Mouse (Mus musculus): ENCODE results near the gene Col6a6.
"Not testable (repeated sequence)": the region's sequence is repeated elsewhere in the genome, so short reads cannot be mapped to it uniquely, and the experiment has no call there.

Gene Col6a6

DNA sequence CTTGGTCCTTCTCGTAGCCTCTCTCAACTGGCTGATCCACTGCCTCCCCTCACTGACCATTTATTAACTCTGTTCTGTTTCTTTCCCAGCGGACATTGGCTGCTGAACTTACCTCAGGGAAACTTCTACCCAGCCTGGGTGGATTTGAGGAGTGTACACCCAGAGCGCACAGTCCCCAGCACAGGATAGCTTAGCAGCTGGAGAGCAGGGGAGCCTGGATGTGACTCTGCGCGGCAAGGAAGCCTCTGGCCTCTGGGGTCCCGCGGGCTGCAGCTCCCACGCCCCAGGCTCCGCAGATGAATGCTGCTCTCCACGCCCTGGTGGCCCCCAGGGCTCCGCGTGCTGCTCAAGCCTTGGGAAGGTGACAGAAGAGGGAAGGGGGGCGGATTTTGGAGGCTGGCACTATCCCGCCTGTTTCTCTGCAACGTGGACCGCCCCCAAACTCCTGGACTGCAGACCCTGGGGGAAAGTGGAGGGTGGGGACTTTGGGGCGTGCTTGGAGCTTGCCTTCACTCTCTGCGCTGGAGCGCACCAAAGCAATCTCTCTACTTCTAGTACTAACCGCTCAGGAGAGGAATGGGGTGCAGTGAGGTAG lies at the start of gene Col6a6:
Gene Col6a6, minus strand, starts transcription at position 370 of the 595 bp plus-strand sequence.
- DNase-seq, result no peak

DNA sequence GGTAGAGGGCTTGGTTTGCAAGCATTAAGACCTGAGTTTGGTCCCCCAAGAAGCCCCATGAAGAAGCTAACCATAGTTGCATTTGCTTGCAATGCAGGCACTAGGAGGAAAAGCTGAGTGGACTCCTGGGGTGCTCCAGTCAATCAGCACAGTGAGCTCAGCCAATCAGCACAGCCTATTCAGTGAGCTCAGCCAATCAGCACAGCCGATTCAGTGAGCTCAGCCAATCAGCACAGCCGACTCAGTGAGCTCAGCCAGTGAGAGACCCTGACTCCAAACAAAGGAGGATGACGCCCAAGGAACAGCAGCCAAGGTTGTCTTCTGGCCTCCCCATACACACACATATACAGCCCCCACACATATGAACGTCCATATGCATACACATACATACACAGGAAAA lies 48.2 kb upstream of the Col6a6 start:
- no peak for DNase-seq

DNA sequence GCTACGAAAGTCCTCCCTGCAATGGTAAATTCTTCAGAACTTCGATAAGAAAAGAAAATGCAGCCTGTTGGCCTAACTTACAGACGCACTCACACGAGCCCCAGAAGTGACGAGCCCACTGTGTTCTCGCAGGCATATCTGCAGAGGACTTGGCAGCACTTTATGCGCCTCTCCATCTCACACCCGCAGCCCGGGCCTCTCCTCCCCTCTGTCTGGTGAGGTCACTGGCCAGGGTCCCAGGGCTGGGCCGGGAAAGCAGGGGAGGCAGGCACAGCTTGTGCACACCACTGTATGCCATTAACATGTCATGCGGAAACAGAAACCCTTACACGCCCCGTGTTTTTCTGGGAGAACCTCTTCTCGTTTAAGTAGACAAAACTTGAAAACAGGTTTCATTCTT lies 43.7 kb upstream of the Col6a6 start:
- no peak for DNase-seq

DNA sequence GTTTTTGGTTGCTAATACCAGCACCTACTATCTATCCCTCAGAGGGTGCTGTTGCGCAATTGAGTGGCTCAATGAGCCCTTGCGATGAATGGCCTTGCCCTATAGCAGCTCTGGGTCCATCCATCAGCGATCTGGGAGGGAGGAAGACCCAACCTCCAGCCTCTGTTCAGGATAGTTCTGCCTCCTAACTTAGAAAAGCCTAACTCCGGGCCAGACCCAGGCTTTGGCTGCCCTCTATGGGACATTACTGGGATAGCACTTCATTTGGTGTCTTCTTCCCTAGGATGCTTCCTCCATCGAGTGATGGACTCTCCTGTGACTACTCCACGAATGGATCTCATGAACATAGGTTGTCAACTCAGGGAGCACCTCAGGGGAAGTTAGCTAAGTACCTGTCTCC lies 29.8 kb upstream of the Col6a6 start:
- peak; percentile 57 to 68 for DNase-seq

DNA sequence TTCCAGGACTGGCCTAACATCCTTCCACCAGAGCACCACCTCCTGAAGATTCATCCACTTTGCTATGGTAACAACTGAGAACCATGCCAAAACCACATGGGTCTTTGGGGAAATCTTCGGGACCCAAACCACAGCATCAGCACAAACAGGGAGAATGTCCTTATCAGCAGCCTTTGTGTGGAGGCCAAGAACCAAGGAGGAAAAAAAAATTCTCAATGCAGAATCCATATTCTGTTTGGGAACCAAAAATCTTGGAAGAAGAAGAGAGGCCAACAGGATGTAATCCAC lies 24.8 kb upstream of the Col6a6 start:
- DNase-seq, result no peak

DNA sequence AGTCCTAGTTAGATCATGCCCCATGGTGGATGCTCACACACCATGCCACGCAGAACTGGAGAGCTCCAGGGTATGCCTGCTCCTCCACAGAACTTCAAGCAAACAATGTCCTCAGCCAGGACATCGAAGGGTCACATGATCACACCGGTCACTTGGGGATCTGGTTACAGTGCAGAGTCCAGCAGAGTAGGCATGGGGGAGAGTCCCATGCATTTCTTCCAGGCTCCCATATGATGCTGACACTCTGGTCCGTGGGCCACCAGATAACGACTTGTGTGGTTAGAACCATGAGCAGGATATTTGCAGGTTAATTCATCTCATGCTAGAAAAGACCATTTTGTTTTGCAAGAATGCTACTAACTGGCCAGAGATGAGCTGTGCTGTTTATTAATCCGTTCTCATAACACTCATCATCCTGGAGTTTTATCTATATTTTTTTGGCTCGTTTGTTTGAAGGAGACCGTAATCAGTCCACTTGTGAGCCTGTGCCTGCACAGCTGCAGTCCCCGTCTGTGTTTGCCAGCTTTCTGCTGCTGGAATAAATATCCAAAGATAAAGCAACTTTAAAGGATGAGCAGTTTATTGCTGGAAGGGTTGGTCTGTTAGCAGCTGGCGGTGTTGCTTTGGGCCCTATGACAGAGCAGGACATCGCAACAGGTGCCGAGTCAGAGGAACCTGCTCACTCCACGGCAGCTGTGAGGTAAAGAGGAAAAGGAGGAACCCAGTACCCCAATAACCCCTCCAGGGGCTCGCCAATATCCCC lies 24.2 kb upstream of the Col6a6 start:
- no peak for DNase-seq

DNA sequence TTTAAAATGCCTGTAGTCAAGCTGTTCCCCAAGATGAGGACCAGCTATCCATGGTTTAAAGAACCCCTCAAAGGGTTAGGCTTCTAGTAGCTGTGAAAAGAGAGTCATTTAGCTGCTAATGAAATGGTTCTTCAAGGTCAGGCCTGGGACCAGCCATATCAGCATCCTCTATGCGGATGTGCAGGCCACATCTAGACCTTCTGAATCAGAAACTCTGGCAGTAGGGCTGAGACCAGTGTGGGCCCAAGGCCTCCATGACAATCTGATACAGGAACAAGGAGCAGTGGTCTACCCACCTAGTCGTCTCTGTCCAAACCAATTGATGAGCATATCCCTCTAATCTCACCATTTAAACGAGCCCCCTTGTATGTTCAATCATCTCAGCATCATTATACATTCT lies 23.1 kb upstream of the Col6a6 start:
- DNase-seq, result no peak

DNA sequence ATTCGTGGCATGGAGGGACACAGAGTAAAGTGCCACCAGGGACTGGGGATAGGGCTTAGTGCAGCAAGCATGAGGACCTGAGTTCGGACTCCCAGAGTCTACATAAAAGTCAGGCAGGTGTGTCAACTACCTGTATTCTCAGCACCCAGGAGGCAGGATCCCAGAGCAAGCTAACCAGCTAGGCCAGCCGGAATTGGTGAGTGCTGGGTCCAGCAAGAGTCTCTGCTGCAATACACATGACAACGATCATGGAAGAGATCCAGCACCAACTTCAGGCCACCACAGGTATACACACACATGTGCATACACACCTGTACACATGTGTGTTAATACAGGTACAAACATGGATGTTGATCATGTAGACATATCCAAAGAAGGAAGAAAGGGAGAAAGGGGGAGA lies 20.4 kb upstream of the Col6a6 start:
- DNase-seq, result no peak

DNA sequence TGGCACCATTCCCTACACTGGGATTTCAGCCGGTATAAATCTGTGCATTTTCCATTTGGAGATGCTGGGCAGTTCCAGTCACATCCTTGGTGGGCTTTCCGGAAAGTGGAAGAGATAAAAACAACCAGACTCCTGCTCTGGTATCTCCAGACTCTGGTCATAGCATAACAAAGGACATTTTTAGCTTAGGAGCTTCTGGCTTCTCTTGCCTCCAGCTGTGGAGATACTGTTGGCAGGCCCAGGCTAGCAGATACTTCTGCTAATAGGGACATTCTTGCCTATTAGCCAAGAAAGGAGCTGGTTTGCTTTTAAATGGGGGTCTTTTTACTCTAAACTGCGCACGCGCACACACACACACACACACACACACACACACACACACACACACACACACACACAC lies 19.3 kb upstream of the Col6a6 start:
- no peak for DNase-seq

DNA sequence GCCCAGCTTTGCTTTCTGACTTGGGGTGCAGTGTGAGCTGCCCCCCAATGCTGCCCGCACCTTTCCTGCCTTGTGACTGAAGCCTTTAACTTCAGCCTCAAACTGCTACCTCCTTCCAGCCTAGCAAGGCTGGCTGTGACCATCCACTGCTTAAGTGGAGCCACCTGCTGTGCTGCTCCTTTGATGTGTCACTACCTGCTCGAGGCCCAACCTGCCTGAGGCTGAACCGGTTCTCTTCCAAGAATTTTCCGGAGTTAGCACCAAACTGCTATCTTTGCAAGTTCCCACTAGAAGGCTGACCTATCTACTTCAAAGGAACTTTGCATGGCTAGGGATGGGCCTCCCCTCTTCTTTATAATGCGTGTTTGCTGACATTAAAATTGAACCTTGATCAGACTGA lies 13.4 kb upstream of the Col6a6 start:
- DNase-seq, result not testable (repeated sequence)

DNA sequence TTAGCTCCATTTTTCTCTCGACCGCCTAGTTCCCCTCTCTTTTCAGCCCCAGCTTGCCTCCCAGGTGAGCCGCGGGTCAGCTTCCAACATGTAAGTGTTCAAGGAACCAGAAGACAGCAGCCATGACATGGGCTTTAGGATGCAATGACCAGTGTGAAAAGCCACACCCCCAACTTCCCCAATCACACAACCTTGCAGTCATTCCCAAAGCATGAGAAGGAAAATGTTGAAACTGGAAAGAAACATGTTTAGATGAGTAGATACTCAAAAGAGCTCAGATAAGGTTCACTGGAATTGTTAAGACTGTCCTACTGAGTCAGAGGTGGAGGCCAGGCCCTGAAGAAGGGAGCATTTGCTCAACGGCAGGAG lies 11.2 kb upstream of the Col6a6 start:
- no peak for DNase-seq

DNA sequence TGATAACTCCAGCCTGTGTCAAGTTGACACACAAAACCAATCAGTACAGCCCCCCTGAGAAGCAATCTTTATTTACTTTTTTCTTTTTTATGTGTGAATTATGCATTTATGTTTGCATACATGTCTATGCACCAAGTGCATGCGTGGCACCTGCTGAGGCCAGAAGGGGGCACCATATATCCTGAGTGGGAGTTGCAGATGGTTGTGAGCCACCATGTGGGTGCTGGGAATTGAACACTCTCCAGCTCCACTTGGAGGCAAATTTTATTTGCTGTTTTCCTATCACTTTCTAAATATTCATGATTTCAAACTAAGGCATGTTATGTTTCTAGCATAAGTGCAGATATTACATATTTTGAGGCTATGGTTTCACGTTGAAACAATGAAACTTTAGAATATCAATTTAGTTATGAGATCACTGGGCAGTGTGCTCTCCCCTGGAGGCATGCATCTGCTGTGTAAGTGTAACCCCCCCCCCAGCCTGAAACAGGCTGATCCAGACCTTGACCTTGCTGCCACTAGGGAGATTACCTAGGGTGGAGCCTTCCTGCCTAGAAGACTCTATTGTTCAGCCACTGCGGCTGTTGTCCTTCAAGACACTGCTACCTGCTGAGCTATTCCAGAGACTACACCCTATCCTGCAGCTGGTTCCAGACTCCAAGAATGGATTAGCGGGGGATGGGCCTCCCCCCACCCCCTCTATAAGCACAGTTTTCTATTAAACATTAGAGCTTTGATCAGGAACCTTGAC lies 10.6 kb upstream of the Col6a6 start:
- no peak for DNase-seq

DNA sequence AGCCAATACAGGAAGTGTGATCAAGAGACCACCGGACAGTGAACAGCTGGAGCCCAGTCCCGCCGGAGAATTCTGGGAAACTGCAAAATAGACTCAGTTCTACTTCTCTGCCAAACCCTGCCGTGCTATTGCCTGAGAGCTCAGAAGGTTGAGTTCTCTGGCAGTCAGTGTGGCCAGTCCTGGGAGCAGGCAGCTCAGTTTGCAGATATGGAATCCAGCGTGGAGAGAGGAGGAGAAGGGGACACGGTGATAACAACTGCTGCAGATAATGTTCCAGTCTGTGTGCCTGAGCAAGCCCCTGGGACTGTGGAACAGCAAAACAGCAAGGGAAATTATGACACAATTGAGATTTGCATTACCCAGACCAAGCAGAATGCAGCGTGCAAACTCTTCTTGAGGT lies 7.6 kb upstream of the Col6a6 start:
- DNase-seq, result no peak

DNA sequence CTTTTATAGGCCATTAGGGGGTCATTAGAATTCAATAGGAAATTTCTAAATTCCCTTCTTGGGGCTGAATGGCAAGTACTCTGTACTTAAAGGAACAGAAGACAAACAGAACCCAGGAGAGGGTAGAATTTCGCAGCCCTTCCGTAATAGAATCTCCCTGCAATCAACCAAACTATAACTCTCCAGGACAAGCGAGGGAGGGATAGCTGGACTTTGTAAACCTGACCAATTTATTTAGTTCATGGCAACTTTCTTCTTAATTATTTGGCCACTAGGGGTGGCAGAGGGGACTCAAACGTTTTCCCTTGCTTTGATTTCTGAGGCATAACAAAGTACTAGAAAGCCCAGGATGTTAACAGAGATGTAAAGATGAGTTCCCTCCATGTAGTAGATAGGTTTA lies 6.8 kb upstream of the Col6a6 start:
- no peak for DNase-seq

DNA sequence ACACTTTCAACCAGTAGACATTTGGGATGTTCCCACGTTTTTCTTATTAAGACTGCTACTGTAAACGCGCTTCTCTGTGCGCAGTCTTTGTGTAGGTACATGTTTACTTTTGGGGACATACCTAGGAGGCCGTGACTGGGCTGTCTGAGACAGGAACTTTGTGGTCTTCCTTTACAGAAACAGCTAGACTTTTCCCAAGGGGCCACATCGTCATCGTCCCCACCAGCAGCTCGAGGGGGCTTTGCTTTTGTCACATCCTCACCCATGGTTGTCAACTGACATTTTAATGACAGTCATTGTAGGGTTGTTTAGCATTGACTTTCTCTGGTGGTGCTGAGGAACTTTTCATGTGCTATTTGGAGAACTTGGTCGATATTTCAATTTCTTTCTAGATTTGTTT lies 3.3 kb upstream of the Col6a6 start:
- DNase-seq, result no peak

DNA sequence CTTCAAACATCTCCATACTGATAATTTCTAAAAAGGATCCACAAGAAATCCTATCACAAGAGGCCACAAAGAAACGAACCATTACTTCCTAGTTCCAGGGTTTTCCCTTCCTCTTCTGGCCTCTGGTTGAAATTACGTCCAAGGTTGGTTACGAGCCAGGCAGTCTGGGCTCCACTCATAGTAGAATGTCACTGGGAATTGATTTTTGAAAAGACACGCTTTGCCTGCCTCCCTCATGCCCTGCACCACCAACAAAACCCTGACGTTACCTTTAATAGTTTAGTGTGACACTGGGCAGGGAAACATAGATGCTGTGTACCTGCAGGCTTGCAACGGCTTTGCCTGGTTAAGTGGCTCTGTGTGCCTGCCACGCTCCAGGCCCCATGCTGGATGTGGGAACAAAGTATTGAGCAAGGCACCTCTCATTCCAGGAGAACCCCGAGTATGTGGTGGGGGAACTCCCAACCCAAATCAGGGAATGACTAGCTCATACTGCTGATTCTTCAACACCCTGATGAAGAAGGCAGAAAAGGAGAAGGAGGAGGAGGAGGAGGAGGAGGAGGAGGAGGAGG lies 798 bp downstream of the Col6a6 start:
- DNase-seq, result no peak

DNA sequence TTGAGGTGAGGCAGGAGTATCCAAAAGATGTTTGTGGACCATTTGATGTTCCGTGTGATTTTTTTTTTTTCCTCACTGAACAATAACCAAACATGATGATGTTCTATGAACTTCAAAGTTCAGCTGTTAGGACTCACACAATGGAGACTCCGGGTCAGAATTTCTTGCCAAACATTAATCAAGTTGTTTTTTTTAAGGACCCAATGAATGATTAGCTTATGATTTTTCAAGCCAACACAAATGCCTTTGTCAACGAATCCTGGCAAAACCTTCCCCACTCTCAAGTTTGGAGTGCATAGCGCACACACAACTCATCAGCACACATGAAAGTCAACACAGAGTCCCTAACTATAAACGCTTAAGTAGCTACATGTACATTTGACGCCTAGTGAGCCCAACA lies 7.2 kb downstream of the Col6a6 start:
- DNase-seq, result no peak

DNA sequence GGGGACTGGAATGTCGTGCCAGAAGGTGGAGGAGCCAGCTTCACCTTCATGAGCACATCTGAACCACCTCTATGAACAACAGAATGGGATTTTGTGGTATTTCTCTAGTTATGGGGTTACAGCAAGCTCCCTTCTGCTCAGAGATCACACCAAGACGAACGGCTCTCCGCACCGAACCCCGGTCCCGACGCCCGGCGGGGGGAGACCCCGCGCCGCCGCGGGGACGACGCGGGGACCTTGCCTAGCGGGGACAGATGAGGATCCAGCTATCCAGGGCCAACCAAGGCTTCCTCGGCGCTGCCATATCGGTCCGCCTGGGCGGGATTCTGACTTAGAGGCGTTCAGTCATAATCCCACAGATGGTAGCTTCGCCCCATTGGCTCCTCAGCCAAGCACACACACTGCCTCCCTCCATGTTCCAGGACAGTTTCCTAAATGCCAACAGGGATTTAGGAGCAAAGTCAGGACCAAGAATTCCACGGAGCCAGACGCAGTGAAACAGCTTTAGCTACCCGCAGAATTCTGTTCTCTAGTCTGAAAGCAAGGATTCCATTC lies 8.7 kb downstream of the Col6a6 start:
- no peak for DNase-seq

DNA sequence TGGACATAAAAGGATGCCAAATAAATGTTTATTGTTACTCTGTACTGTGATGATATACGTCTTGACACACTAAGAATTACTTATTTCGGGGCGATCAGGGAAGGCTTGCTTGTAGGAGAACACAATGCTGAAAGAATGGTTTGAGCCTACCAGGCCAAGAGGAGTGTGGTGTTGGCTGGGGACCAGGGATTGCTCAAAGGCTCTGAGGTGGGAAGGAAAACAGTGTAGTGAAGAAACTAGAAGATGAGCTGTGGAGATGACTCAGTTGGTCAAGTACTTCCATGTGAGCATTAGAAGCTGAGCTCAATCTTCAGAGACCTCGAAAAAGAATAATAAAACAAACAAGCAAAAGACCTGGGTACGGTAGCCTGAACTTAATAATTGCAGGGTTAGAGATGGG lies 13.5 kb downstream of the Col6a6 start:
- DNase-seq, result no peak

DNA sequence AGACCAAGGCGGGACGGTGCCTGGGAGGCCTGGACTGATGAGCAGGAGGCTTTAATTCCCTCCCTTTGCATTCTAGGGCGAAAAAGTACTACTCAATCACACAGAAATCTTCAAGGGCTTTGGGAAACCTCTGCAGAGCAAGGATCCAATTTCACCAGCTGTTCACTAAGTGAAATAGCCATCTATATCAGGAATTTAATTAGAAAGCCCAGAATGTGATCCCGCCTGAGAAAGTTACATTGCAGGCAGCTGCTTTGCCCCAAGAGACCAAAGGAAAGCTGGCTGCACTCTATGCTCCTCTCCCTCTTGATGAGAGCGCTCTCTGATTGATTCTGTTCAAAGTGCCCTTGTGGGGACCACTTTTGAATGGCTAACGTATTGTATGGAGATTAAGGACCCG lies 16.5 kb downstream of the Col6a6 start:
- no peak for DNase-seq

DNA sequence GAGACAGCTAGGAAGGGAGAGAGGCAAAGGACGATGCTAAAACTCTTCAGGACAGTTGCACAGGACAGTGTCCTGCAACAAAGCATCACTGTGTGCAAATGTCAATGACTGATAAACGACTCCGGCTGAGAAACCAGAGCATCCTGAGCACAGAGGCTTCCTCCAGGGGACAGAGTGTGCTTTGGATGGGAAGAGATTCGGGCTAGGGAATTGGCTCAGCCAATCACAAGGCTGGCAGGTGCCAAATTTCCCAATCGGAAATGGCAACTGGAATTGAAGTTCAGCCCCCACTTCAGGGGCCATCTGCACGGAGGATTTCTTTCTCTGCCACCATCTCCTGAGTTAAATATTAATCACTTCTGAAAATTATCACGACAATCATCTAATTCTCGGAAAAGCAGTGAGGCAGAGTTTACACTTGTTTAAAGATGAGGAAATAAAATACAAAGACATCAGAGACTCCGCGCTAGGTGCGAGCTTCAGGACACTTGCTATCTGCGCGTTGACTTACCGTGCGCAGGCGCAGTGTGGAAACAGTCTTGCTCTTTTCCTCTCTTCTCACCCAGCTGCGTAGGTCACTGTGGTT lies 18.9 kb downstream of the Col6a6 start:
- no peak for DNase-seq

DNA sequence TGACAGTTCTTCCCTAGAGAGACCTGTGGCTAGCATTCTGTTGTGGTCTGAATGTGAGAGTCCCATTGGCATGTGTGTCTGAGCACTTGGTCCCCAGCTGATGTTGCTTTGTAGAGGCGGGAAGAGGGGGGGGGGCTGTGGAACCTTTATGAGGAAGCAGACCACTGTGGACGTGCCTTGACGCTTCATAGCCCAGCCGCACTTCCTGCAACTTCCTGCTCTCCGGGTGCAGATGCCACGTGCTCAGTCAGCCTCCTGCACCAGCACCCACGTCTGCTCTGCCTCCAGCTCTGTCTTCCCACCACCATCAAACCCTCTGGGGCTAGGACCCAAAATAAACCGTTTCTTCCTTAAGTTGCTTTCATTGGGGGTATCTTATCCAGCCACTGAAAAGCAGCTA lies 24.5 kb downstream of the Col6a6 start:
- no peak for DNase-seq

DNA sequence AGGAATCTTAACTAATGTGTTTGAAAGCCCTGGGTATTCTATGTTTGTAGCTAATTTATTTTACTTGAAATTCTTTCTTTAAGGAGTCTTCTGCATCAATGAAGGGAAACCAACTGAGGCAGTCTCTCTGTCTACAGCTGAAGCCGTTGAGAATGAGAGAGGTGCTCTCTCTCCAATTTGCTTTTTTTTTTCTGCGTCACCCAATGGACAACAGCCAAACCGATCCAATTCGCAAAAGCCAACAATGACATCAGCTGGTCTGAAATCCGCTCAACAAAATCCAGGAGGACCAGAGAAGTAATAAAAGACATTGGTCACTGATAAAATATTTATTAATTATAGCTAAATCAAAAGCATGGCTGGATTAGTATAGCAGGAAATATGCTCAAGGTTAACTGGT lies 26.5 kb downstream of the Col6a6 start:
- DNase-seq, result no peak

DNA sequence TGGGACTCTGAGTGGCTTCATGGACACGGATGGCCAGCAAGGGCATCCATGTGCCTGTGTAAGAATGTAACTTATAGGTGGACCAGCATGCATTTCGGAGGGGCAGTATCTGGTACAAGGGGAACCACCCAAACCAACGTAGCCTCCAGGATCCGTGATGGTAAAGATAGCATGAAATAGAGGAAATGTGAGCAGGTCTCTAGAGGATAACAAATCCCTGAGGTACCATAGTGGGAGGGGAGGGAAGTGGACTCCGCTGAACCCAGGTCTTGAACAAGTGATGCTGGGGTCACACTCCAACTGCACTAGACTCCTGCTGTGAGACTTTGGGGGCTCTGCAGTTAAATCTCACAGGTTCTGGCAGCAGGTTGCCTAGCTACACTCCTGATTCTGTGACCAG lies 27.7 kb downstream of the Col6a6 start:
- DNase-seq, result no peak
